Mouse (Mus musculus) limb, embryonic 10.5 days (tissue): ENCODE results near the gene Foxp1. TPM values are rescaled to one million over a fixed set of nuclear protein-coding genes. Genes with fewer than 3 reads are reported as not detected.

Source experiments
- DNase-seq: peaks from one replicate; pipeline ENCODE4 v3.0.0-alpha.2; 2017; ENCODE audit warnings: low spot score
- H3K27ac ChIP-seq: fragments of 300-500 bp; sonication (generic); 2 replicates; pipeline ENCODE4 v1.5.1; 2016; ENCODE audit warnings: mild to moderate bottlenecking
- H3K27me3 ChIP-seq: fragments of 300-500 bp; sonication (generic); 2 replicates; pipeline ENCODE4 v1.6.1; 2016; ENCODE audit warnings: low read depth, mild to moderate bottlenecking; ENCODE audit not compliant: poor library complexity, severe bottlenecking
- H3K36me3 ChIP-seq: fragments of 300-500 bp; sonication (generic); 2 replicates; pipeline ENCODE4 v1.6.1; 2016; ENCODE audit warnings: mild to moderate bottlenecking, moderate library complexity
- H3K4me1 ChIP-seq: fragments of 300-500 bp; sonication (generic); 2 replicates; pipeline ENCODE4 v1.6.1; 2016
- H3K4me3 ChIP-seq: fragments of 300-500 bp; sonication (generic); 2 replicates; pipeline ENCODE4 v1.5.1; 2016; ENCODE audit warnings: mild to moderate bottlenecking, moderate library complexity
- H3K9me3 ChIP-seq: fragments of 300-500 bp; sonication (generic); replicated peaks from 2 replicates; pipeline ENCODE4 v1.6.1; 2016; ENCODE audit warnings: mild to moderate bottlenecking
- WGBS: fragments of 180-500 bp; shearing (Covaris S2); methylation state at CpG from one replicate; pipeline ENCODE4 v1.1.7; 2016; 5-methylcytosine and 5-hydroxymethylcytosine counted together
- polyA plus RNA-seq: library from polyadenylated mRNA; unstranded; fragments of >200 nt; fragmentation: Nextera tagmentation; extraction: Ambion mirVana; gene quantifications from 2 replicates; pipeline ENCODE4 v1.2.1, GENCODE M21; 2016

The Foxp1 gene
- polyA plus RNA-seq, 1 experiment from 2014 or later: 47.3 TPM

DNA sequence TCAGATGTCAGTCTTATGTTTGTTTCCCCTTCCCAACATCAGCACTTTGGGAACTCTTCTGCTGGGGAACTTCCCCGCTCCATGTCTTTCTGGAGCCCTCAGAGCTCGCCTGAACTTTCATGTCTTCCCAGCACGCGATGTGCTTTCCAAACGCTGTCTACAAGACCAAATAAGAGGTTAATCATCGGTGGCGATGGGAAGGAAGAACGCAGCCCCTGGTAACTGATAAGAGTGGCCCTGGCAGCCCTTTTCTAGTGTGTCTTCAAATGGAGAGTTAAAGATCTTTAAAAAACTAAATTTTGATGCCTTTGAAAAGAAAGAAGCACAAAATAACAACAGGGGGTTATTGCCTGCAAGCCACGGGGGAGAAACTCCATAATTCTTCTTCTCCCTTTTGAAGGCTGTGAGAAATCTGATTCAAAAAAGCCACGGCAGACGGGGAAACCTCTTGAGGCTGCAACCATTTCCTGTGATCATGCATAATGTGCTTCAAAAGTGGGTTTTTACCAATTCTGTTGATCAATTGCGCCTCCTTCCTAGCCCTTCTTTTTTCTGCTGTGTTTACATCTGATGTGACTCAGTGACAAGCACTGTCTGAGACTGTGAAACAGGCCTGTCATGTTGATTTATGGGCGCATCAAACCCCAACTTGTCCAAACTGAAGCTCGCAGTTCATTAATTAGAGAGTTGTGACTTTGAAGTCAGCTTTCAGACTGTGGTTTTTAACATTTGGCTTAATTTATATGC is 509.2 kb downstream of the Foxp1 start:
- no peak overlapping the region for H3K4me3 ChIP-seq
- WGBS: 18% methylated on average over 14 of the region's 14 CpGs
- peaks cover 68% of the 10 kb centered on the region for H3K4me1 ChIP-seq
- peaks cover 6% of the 10 kb centered on the region for H3K36me3 ChIP-seq
- no peak for DNase-seq
- H3K27ac ChIP-seq: no peak overlapping the region
- peaks cover 59% of the 10 kb centered on the region for H3K27me3 ChIP-seq
- H3K9me3 ChIP-seq: no peaks in the 10 kb centered on the region

DNA sequence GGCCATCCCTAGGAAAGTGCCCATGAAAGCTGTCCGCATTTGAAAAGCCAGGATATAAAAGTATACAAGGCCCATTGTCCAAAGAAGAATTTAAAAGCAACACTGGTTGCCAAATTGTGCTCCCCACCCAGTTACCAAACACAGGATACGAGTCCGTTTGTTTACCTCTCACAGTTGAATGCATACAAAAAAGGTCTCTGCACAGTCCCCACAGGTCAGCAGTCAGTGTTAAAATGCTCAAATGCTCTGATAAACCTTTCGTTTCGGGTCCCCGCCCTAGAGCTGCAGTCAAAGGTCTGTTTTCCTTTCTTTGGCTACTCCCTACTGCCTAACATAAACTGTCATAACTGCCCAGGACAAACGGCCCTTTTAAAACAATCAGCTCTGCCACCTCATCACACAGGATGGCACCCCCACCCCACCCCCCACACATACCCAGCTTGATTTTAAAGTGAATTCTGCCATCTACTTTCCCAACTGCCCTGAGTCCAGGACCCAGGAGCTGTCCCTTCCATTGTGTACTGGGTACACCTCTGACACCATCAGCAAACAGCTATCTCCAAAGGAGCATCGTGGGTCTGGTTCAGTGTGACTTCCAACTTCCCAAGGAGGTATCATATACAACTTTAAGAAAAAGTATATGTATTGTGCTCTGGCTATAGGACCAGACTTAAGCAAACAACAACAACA is 510.5 kb downstream of the Foxp1 start:
- DNase-seq: no peak
- WGBS: 56% methylated on average over 8 of the region's 8 CpGs

DNA sequence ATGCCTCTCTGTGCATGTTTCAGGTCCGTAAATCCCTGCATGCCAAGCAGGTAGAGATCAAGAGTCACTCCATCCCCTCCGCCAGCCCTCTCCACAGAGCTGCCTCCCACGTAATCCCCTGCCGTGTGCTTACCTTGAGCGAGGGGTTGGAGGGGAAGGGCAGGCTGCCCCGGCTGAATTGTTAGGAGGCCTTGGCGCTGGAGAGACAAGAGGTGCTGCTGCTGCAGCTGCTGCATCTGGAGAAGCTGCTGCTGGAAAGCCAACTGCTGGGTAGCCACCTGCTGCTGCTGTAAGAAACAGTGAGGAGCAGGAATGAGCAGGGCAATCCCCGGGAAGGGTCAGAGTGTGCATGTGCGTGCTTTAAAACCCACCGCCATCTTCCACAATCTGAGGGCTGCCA is 512.8 kb downstream of the Foxp1 start:
- 37% methylated on average over 10 of the region's 10 CpGs for WGBS
- no peak for DNase-seq
- Histone ChIP-seq H3K27me3 (peaks cover 38% of the 10 kb centered on the region), H3K4me3 (no peak overlapping the region), H3K27ac (peak overlapping the region; percentile 56; the same call in 1 of the 2 replicates), H3K4me1 (peaks cover 60% of the 10 kb centered on the region), H3K36me3 (peaks cover 20% of the 10 kb centered on the region), H3K9me3 (no peaks in the 10 kb centered on the region)

More for the DNA sequence above, 510.5 kb downstream of the Foxp1 start:
- Histone ChIP-seq H3K9me3 (no peaks in the 10 kb centered on the region), H3K36me3 (peaks cover 19% of the 10 kb centered on the region), H3K27ac (no peak overlapping the region), H3K4me1 (peaks cover 65% of the 10 kb centered on the region), H3K4me3 (no peak overlapping the region), H3K27me3 (peaks cover 59% of the 10 kb centered on the region)

DNA sequence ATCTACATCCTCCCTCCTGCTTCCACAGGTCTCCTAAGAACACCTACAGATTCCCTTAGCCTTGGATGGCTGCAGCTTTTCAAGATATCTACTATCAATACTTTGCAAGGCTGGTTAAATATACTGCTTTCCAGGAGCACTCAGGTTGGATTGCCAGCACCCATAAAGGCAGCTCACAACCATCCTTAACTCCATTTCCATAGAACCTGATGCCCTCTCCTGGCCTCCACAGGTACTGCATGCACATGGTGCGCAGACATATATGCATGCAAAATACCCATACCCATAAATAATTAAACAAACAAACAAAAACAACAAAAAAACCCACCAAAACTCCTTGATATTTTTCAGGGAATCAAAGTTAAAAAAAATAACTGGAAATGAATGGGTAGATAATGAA is 514.0 kb downstream of the Foxp1 start:
- no peak for DNase-seq
- no peak overlapping the region for H3K27ac ChIP-seq
- no peak overlapping the region for H3K4me3 ChIP-seq
- 98% methylated on average over 1 of the region's 1 CpGs for WGBS
- H3K27me3 ChIP-seq: peaks cover 28% of the 10 kb centered on the region
- H3K36me3 ChIP-seq: peaks cover 20% of the 10 kb centered on the region
- peaks cover 48% of the 10 kb centered on the region for H3K4me1 ChIP-seq
- no peaks in the 10 kb centered on the region for H3K9me3 ChIP-seq

DNA sequence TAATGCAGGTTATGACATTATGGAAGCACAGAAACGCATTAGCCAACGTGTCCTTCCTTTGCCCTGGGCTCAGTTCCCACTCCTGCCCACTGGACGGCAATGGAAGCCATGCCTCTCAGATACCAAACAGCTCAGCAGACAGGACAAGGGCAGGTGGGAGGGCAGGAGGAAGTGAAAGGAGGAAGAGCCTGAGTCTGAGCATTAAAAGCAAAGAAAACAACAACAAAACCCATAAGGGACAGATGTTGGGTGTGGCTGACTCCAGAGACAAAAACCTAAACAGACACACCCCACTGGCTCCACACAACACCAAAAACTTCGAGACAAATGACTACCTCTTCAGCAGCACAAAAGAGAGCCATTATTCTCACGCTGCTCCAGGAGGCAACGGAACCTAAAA is 515.0 kb downstream of the Foxp1 start:
- Histone ChIP-seq H3K36me3 (peaks cover 29% of the 10 kb centered on the region), H3K4me1 (peaks cover 38% of the 10 kb centered on the region), H3K27ac (no peak overlapping the region), H3K9me3 (no peaks in the 10 kb centered on the region), H3K27me3 (peaks cover 26% of the 10 kb centered on the region), H3K4me3 (no peak overlapping the region)
- DNase-seq: no peak
- WGBS: 88% methylated on average over 6 of the region's 6 CpGs

DNA sequence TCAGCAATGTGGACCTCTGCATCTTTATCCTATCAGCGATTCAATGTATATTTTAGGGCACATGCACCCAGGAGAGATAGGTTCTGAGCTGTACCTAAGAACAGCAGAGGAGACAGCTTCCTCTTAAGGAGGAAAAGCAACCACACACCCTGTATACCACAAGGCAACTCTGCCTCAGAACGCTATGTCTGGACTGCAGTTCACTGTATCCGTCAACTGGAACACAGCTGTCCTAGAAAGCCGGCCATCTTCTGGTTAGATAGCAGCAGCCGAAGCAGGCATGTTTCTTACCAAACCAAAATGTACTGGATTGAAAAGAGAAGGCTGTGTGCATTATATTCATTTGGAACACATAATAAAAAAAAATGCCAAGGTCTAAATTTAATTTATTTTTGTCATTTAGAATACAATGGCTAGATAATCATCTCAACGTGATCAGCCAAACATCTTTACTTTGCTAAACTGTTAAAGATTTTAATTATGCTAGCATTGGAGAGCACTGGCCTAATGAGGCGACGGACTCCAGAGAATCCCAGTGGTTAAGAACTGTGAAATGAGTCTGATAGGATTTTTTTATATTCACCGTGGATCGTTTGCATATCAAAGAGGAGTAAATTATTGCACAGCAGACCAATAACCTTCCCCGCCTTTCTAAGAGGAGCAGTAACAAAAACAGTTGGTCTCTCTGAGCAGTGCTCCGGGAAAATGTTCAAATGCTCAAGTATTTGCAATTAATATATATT is 518.1 kb downstream of the Foxp1 start:
- DNase-seq: no peak
- 88% methylated on average over 12 of the region's 12 CpGs for WGBS
- Histone ChIP-seq H3K9me3 (no peaks in the 10 kb centered on the region), H3K4me3 (no peak overlapping the region), H3K4me1 (peaks cover 15% of the 10 kb centered on the region), H3K27ac (no peak overlapping the region), H3K36me3 (peaks cover 32% of the 10 kb centered on the region), H3K27me3 (peaks cover 44% of the 10 kb centered on the region)

DNA sequence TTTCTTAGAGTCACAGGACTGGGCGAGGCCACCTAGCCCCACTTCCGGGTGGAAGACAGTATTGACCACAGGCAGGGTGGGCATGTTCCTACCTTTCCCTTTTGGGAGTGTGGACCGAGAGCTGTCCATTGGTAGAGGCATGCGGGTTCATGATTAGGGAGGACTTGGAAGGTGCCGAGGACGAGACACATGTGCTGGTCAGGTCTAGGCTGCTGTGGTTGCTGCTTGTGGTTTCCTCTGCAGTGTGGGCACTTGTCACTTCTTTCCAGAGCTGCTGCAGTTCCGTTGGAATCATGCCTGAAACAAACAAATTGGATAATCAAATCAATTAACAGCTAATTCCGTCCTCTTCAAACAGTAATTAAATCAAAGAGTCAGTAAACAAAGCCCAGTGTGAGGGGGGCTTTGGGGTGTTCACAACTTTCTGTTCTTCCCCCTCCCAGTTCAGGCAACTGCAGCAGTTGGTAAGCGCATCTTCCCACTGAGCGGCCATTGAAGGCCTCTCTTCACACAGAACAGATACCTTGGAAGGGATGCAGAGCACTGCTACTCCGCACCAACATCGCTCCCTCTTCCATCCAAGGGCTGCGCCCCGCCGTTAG is 519.3 kb downstream of the Foxp1 start:
- no peaks in the 10 kb centered on the region for H3K9me3 ChIP-seq
- H3K27ac ChIP-seq: no peak overlapping the region
- H3K4me1 ChIP-seq: peaks cover 17% of the 10 kb centered on the region
- whole genome bisulfite sequencing: 84% methylated on average over 15 of the region's 15 CpGs
- H3K36me3 ChIP-seq: peaks cover 27% of the 10 kb centered on the region
- no peak overlapping the region for H3K4me3 ChIP-seq
- DNase-seq: no peak
- peaks cover 46% of the 10 kb centered on the region; the same call in 1 of the 2 replicates for H3K27me3 ChIP-seq

DNA sequence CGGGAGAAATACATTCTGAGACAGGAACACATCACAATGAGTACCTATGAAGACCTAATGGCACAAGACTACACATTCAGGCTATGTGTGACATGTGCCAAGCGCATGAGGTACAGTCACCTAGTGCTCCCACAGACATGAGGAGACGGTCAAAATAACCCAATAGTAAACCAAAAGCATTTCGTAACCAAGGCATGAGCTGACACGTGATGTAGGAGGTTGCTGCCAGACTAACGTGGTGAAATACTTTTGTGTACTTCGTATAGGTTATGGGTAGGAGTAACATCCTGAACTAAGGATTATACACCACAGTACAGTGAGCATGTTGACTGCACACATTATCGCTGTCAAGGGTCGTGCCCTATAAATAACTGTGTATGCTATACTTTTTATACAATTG is 520.9 kb downstream of the Foxp1 start:
- DNase-seq: no peak
- peaks cover 48% of the 10 kb centered on the region; the same call in 1 of the 2 replicates for H3K27me3 ChIP-seq
- no peak overlapping the region for H3K27ac ChIP-seq
- no peak overlapping the region for H3K4me3 ChIP-seq
- peaks cover 14% of the 10 kb centered on the region for H3K36me3 ChIP-seq
- 93% methylated on average over 9 of the region's 9 CpGs for WGBS
- H3K4me1 ChIP-seq: peaks cover 20% of the 10 kb centered on the region
- no peaks in the 10 kb centered on the region for H3K9me3 ChIP-seq

DNA sequence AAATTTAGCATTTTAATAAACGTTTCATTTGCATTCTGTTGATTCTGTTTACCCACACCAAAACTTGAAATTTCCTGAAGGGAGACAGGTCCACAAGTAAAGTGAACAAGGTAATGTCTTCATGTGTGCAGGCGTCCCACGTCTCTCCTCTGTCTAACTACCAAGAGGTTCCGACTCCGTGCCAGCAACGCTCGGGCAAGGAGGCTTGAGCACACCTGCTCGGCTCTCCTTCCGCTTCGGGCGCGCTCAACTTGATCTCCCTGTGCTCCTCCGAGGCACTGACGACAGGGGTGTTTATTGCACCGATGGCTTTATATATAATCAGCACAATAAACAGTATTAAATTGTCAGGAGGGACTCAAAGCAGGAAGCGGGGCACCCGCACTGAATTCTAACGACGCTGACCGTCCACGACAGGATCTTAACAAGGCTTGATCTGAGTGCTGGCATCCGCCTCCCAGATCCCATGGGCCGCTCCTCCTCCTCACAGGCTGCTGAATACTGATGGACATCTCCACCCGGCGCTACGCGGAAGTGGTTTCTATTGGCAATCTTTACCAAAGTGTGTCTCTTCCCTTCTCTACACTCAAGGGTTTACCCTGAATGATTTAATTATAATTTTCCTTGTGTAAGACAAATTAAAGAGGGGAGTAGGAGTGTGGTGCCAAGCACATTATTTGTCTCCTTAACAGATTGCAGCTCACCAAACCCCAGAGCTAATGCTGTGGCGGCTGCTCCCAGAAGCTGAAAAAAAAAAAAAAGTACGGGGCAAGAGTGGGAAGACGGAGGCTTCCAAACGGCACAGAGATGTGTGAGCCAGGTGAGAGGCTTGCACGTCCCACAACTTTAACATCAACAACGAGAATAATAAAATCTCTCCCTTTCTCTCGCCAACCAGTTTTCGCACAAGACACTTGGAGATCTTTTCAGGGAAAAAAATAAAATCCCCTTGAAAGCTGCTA is 523.3 kb downstream of the Foxp1 start:
- WGBS: 76% methylated on average over 35 of the region's 35 CpGs
- H3K4me3 ChIP-seq: no peak overlapping the region
- H3K27me3 ChIP-seq: peaks cover 51% of the 10 kb centered on the region; the same call in 1 of the 2 replicates
- H3K36me3 ChIP-seq: peaks cover 12% of the 10 kb centered on the region
- no peak overlapping the region for H3K27ac ChIP-seq
- H3K9me3 ChIP-seq: no peaks in the 10 kb centered on the region
- no peak for DNase-seq
- H3K4me1 ChIP-seq: peaks cover 15% of the 10 kb centered on the region

DNA sequence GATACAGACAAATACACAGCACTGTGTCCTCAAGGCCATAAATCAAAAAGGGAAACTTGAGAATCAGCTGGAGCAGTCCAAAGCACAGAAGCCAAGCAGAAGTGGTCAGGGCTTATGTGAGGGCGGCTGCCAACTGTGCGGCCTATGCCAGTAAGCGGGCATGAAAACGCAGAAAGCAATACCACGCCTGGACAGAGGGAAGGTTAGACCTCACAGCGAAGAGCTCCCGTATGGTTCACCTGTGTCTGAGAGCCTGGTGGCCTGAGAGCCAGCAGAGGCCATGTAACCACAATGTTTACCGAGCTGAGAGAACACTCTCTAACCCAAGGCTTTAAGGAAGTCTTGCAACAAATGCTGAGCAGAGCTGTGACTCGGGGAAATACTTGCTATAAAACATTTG is 524.8 kb downstream of the Foxp1 start:
- H3K36me3 ChIP-seq: peaks cover 5% of the 10 kb centered on the region
- DNase-seq: no peak
- H3K27me3 ChIP-seq: peaks cover 46% of the 10 kb centered on the region; the same call in 1 of the 2 replicates
- peaks cover 15% of the 10 kb centered on the region for H3K4me1 ChIP-seq
- no peaks in the 10 kb centered on the region for H3K9me3 ChIP-seq
- 89% methylated on average over 9 of the region's 9 CpGs for WGBS
- no peak overlapping the region for H3K4me3 ChIP-seq
- no peak overlapping the region for H3K27ac ChIP-seq

DNA sequence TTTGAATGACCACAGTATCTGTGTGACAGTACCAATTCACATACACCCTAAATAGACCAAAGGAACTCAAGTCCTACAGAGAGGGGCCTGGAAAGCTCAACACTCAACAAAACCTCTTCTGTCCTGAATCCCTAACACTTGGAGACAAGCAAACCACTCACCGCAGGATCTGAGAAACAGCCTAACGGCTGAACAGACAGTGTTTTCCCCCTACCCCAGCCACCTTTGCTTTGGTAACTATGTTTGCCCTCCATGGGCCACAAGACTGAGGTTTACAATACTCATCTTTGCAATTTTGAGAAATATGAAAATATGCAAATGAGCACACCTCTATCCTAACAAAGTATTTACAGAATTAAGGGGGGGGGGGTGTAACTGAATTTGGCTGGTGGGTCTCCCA is 525.7 kb downstream of the Foxp1 start:
- 88% methylated on average over 2 of the region's 2 CpGs for WGBS
- no peaks in the 10 kb centered on the region for H3K9me3 ChIP-seq
- peaks cover 37% of the 10 kb centered on the region; the same call in 1 of the 2 replicates for H3K27me3 ChIP-seq
- H3K4me1 ChIP-seq: peaks cover 18% of the 10 kb centered on the region
- DNase-seq: no peak
- no peak overlapping the region for H3K4me3 ChIP-seq
- no peaks in the 10 kb centered on the region for H3K36me3 ChIP-seq
- H3K27ac ChIP-seq: no peak overlapping the region

DNA sequence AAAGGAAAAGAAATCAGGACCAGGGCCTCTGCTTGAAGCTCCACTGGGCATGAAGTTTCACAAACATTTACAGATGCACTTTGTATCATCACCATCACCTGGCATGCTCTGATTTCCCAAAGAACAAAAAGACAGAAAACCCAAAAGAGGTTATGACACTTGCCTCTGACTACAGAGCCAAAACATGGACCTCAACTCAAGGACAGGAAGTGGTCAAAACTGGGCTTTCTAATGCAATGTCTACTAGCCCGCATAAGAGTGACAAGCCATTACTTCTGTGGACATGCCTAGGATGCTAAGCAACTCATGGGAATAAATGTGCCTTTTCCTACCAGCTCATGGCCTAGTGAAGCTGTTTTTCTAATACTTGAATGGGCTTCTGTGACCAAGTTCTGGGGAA is 526.2 kb downstream of the Foxp1 start:
- H3K27me3 ChIP-seq: peaks cover 33% of the 10 kb centered on the region; the same call in 1 of the 2 replicates
- no peaks in the 10 kb centered on the region for H3K36me3 ChIP-seq
- WGBS: 91% methylated on average over 1 of the region's 1 CpGs
- H3K9me3 ChIP-seq: no peaks in the 10 kb centered on the region
- peaks cover 21% of the 10 kb centered on the region for H3K4me1 ChIP-seq
- DNase-seq: no peak
- H3K27ac ChIP-seq: no peak overlapping the region
- no peak overlapping the region for H3K4me3 ChIP-seq
